Mouse (Mus musculus): Measurements from ENCODE around the gene Yme1l1. TPM values are rescaled to one million over a fixed set of nuclear protein-coding genes. Genes with fewer than 3 reads are reported as not detected.

The Yme1l1 gene
- polyA plus RNA-seq (2012; rRNA removed), result 2.1 and 3.9 TPM in 2 replicates

DNA sequence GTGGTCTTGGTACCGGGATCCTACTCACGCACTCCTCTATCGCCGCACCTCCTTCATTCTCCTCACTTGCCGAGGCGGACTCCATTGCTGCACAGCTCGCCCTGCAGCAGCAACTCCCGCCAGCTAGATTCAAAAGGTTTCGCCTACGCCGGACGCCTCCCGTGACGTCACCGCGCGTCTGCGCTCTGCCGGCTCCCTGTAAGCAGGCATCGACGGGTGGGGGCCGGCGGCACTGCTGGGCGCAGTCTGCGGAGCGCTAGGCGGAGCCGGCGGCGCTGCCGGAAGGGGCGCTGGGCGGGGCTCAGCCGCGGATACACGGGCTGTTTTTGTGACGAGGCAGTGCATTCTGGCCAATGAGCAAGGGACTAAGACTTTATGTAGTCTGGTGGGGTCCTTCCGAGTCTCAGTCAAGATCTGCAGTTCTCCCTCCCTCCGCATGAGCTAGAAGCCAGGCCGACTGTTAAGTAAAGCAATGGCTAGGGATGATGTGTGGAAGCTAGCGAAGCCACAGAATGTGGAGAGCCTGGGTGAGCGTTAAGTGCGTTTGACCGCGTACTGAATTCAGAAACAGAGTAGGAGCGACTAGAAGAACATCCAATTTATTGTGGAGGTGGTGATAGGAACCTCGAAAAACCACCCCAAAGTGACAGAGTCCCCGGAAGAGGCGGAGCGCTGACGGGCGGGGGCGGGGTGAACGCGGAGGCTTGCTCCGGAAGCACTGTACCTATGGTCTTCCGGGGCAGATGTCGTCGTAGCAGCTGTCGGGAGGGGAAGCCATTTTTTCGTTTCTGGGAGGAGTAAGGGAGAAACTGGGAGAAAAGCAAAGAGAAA lies at the start of gene Yme1l1, which contains the start of gene Mastl:
Gene Yme1l1, plus strand, starts transcription at position 593 of the 831 bp plus-strand sequence.
Gene Mastl, minus strand, starts transcription at position 248 of the 831 bp plus-strand sequence.

GRCm38 (mm10) chr2:23207070-23207526 lies 50.9 kb downstream of the Yme1l1 start, which contains the start of gene 4931423N10Rik:
Gene 4931423N10Rik, plus strand, starts transcription at chr2:23207476.

Other genes with a start within 250 kb of the Yme1l1 start
- 115 and 168 TPM in 2 replicates for gene Abi1, start 116.1 kb upstream of the Yme1l1 start, polyA plus RNA-seq (2012; rRNA removed)
- gene Acbd5, start 88.2 kb upstream of the Yme1l1 start, polyA plus RNA-seq (2012; rRNA removed), result 16.2 and 19.3 TPM in 2 replicates
- 0.23 and 0.68 TPM in 2 replicates for gene Mastl, start 345 bp upstream of the Yme1l1 start, polyA plus RNA-seq (2012; rRNA removed)
- gene 4931423N10Rik, start 51.1 kb downstream of the Yme1l1 start, polyA plus RNA-seq (2012; rRNA removed), result not detected in 2 replicates
- not detected in 2 replicates for gene Nxph2, start 164.9 kb downstream of the Yme1l1 start, polyA plus RNA-seq (2012; rRNA removed)